Mouse (Mus musculus): Measurements from ENCODE around the gene Usp46. TPM values are rescaled to one million over a fixed set of nuclear protein-coding genes. Genes with fewer than 3 reads are reported as not detected.

The Usp46 gene
- 79.7 and 87.7 TPM in 2 replicates for polyA plus RNA-seq (2021; fragmentation: Nextera tagmentation)
- long read RNA-seq, experiment 1, full-length matches to known transcripts: 24 of 63 reads
- long read RNA-seq, experiment 1, partial matches to known transcripts: 17 of 63 reads
- long read RNA-seq, experiment 1, other reads (novel, unspliced or antisense): 22 of 63 reads
- long read RNA-seq, experiment 2, full-length matches to known transcripts: 219 of 264 reads
- long read RNA-seq, experiment 2, partial matches to known transcripts: 5 of 264 reads
- long read RNA-seq, experiment 2, other reads (novel, unspliced or antisense): 40 of 264 reads

GRCm38 (mm10) chr5:74067831-74068713 is at the start of gene Usp46:
Gene Usp46 (minus strand): TSS chr5:74068431.

Other genes with a start within 250 kb of the Usp46 start
- gene Rasl11b, start 126.9 kb upstream of the Usp46 start, polyA plus RNA-seq (2021; fragmentation: Nextera tagmentation): 41.7 and 52.3 TPM in 2 replicates

Data from layer of hippocampus, adult 6 months (tissue).